Mouse (Mus musculus): ENCODE results near the gene Becn1.
"Not testable (repeated sequence)": the region's sequence is repeated elsewhere in the genome, so short reads cannot be mapped to it uniquely, and the experiment has no call there.

Gene Becn1

DNA sequence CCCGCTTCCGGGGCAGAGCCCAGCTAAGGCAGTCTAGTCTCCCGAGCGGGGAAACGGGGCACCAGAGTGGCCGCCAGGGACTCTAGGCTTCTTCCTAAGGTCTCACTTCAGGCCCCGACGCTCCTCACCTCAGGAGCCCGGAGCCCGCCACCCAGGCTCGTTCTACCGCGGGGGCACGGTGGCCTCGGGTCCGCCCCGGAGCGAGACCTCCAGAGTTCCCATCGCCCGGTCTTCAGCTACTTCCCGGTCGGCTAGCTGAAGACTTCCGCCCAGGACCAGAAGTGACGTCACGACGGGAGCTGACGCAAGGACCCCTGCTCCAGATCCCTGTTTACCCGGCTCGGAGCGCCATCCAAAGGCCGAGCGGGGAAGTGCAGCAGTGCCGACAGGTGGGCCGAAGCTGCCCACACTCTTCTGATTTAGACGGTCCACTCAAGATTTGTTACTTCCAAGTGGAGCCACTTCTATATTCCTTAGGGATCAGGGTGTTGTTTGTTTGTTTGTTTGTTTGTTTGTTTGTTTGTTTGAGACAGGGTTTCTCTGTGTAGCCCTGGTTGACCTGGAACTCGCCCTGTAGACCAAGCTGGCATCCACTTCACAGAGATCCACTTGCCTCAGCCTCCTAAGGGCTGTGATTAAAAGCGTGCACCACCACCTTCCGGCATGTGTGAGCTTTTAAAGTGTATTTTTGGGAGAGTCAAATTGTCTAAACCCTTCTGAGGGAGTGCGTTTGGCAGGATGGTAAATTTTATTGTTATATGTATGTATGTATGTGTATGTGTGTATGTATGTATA, at the start of gene Becn1:
Gene Becn1 (minus strand): TSS at position 283 of the 795 bp plus-strand sequence.
- in situ Hi-C loops (cut with MboI; ENCODE audit: low pct_unique_long_range_greater_than_20kb in 1 of 2, low sequenced_read_pairs in 2 of 2, unreplicated experiment in 1 of 2), result no loop called here

DNA sequence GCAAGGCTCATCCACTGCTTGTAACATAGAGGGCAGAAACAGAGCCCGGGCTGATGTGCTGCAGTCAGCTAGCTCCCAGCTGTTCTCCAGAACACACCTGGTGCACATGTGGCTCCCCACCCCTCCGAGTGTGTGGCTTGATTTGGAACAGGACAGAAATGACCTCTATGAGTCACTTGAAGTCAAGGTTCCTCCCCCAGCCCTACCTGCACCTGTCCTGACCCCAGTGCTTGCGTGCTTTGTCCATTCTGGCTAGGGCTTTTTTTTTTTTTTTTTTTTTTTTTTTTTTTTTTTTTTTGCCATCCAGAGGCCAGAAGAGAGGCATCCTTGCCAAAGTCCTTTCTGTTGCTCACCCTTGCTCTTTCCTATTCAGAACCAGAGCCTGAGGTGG, 49.6 kb upstream of the Becn1 start:
- in situ Hi-C loops (cut with MboI; ENCODE audit: low pct_unique_long_range_greater_than_20kb in 1 of 2, low sequenced_read_pairs in 2 of 2, unreplicated experiment in 1 of 2), result no loop called here

DNA sequence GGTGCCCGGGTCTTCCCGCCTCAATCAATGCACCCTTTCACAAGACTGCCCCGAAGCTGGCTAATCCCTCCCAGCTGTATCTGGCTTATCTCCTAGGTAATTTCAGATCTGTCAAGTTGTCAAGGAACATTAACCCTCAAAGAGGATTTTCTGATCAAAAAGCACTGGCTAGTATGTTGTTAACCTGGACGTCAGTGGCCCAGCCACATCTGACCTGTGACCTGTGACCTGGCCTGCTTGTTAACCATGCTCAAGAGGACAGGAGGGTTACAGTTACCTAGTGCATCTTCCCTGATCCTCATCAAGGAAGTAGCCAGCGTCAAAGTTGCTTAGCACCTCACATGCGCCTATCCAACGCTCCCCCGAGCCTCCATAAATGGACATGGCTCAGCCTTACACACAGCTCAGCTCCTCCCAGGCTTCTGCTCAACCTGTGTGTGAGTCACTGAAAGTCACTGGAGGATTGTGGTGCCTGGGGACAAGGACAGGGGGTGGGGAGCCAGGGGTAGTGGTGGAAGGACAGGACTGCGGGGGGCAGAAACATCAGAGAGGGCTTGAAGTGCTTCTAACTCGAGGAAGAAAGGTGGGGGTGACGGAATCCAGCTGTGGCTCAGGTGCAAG, 49.1 kb upstream of the Becn1 start:
- in situ Hi-C loops (cut with MboI; ENCODE audit: low pct_unique_long_range_greater_than_20kb in 1 of 2, low sequenced_read_pairs in 2 of 2, unreplicated experiment in 1 of 2), result no loop called here

DNA sequence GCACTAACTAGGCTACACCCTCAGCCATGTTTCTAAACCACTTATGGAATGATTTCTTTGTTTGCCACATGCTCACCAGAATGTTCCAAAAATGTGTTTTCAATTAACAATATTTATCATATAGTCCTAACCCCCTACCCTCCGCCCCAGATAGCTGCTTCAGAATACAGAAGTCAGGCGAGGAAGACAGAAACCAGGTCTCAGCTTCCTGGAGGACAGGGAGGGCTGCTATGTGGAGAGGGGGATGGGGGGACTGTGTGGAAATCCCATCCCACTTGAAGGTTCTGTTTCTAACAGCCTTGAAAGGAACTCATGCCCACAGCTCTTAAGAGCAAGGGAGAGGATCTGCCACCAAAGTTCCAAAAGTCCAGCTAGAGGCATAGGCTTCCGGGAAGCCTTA, 47.1 kb upstream of the Becn1 start:
- in situ Hi-C loops (cut with MboI; ENCODE audit: low pct_unique_long_range_greater_than_20kb in 1 of 2, low sequenced_read_pairs in 2 of 2, unreplicated experiment in 1 of 2), result no loop called here

DNA sequence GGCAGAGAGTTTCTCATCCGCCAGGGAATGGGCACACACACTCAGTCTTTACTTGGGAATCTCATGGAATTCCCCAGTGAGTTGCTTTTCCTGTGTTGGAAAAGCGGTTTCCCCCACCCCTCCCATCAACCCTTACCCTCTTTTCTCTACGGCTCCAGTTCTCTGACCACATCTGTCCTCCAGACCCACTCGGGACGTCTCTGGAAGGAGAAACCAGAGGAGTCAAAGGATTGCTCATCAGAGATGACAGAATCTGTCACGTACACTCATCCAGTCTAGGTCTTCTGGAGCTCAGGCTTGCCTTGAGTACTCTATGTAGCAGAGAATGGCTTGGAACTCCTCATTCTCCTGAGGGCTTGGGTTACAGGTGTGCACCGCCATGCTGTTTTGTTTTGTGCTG, 46.7 kb upstream of the Becn1 start:
- in situ Hi-C loops (cut with MboI; ENCODE audit: low pct_unique_long_range_greater_than_20kb in 1 of 2, low sequenced_read_pairs in 2 of 2, unreplicated experiment in 1 of 2), result no loop called here

DNA sequence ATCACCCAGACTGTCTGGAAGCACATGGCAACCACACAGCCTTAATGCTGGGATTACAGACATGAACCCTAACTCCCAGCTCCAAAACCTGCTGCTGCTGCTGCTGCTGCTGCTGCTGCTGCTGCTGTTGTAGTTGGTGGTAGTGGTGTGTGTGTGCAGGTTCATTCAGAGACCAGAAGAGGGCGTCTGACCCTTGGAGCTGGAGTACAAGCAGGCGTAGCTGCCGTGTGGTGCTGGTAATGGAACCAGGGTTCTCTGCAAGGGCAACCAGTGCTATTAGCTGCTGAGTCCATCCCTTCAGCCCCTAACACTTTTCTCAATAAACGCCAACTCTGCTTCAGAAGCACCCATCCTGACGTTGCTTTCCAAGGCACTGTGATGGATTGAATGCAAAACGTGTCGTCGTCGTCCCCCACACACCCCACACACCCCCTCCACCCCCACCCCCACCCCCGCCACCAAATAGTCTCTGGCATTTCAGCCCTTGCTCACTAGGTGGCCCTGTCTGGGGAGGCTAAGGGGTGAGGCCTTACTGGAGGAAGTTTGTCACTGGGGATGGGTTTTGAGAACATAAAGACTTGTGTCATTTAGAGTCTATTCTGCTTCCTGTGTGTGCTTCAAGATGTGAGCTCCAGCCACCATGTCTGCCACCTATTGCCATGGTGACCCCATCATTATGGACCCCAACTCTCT, 45.1 kb upstream of the Becn1 start:
- in situ Hi-C loops (cut with MboI; ENCODE audit: low pct_unique_long_range_greater_than_20kb in 1 of 2, low sequenced_read_pairs in 2 of 2, unreplicated experiment in 1 of 2), result no loop called here

DNA sequence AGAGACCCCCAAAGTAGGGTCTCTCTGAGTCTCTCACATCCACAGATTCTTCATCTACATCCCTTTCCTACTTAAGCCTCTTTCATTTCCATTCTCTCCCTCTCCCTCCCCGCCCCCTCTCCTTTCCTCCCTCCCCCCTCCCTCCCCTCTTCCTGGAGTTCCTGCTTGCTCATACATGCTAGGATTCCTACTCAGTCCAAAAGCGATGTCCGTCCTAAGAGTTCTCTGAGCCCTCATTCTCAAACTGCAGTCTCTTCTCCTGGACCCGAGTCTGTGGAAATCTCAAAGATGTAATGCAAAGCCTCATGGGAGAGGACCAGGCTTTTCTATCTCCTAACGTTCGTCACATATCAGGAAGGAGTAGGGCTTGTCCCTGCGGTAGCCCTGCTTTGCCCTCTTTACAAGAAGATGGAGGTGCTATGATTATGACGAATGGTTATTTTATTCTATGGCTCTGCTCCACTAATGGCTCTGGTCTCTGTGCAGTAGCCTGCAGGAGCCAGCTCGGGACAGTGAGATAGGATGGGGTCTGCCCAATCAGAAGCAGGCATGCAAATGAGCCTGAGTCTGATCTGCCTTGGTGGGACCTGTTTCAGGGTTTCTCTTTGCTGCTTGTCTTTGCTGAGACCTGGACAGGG, 36.2 kb upstream of the Becn1 start:
- in situ Hi-C loops (cut with MboI; ENCODE audit: low pct_unique_long_range_greater_than_20kb in 1 of 2, low sequenced_read_pairs in 2 of 2, unreplicated experiment in 1 of 2), result loop anchor here in 1 of 2 experiments (5.0 kb wide), 1 partner anchor 59 kb away; no protein-coding TSS in a partner anchor

DNA sequence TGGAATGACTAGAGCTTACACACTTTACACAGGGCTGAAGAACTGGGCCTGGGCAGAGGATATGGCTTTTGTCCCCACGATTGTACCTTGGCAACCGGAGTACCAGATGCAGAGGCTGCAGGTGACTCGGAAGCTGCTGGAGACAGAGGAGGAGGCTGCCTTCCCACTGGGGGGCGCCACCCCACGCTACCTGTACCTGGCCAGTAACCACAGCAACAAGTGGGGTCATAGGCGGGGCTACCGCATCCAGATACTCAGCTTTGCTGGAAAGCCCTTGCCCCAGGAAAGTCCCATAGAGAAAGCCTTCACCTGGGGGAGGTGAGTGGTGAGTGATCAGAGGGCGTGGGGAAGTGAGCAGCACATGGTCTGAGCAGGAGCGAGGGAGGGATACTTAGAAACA, 33.6 kb upstream of the Becn1 start:
- in situ Hi-C loops (cut with MboI; ENCODE audit: low pct_unique_long_range_greater_than_20kb in 1 of 2, low sequenced_read_pairs in 2 of 2, unreplicated experiment in 1 of 2), result loop anchor here in 1 of 2 experiments (5.0 kb wide), 1 partner anchor 62 kb away; no protein-coding TSS in a partner anchor

DNA sequence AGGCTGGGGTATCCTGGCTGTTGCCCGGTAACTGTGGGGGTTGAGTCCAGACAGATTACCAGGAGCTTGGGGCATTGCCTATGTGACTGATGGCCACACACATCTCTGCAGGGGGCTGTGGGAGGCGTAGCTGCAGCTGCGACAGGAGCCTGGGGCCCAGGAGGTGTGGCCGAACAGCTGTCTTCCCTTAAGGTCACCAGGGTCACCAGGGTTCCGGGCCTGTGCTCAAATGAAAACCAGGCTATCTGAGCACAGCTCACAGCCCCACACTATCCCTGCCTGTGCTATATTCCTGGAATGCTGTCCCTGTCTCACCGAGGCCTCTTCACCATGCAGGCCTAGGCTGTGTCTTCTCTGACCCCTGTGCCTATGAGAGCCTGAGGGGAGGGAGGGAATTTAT, 32.4 kb upstream of the Becn1 start:
- in situ Hi-C loops (cut with MboI; ENCODE audit: low pct_unique_long_range_greater_than_20kb in 1 of 2, low sequenced_read_pairs in 2 of 2, unreplicated experiment in 1 of 2), result loop anchor here in 1 of 2 experiments (5.0 kb wide), 1 partner anchor 63 kb away; no protein-coding TSS in a partner anchor

DNA sequence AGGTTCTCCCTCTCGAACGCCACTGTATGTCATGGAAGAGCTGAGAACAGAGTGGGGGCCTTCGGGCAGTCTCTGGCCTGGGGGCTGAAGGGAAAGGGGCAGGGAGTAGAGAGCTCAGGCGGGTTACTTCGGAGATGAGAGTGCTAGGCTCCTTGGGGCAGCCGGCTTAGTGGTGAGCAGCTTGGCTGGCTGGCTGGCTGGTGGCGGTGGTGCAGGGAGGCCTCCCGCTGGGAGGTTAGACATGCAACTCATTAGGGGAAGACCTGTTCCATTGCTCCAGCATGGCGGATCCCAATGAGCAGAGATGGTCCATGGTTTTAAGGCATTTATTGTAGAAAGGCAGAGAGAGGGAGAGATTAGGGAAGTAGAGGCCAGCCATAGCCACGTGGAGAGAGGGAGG, 31.9 kb upstream of the Becn1 start:
- in situ Hi-C loops (cut with MboI; ENCODE audit: low pct_unique_long_range_greater_than_20kb in 1 of 2, low sequenced_read_pairs in 2 of 2, unreplicated experiment in 1 of 2), result loop anchor here in 1 of 2 experiments (5.0 kb wide), 1 partner anchor 63 kb away; no protein-coding TSS in a partner anchor

DNA sequence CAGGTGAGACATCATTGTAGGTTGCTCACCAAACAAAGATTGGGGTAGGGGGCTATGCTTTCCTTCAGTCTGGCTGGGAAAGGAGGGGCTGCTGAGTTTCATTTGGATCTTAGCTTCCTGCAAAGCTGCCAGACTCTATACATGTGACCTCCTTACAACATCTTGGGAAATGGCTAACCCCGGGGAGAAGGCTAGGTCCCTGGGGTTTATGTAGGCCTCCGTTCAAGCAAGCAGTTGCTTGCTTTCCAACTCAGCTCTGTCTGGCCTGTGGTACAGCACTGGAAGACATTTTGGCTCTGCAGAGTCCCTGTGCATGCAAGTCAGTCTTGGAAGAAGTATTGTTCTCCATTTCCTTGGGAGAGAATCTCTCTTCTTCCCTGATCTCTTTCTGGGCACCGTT, 30.5 kb upstream of the Becn1 start:
- in situ Hi-C loops (cut with MboI; ENCODE audit: low pct_unique_long_range_greater_than_20kb in 1 of 2, low sequenced_read_pairs in 2 of 2, unreplicated experiment in 1 of 2), result loop anchor here in 1 of 2 experiments (5.0 kb wide), 1 partner anchor 65 kb away; no protein-coding TSS in a partner anchor

DNA sequence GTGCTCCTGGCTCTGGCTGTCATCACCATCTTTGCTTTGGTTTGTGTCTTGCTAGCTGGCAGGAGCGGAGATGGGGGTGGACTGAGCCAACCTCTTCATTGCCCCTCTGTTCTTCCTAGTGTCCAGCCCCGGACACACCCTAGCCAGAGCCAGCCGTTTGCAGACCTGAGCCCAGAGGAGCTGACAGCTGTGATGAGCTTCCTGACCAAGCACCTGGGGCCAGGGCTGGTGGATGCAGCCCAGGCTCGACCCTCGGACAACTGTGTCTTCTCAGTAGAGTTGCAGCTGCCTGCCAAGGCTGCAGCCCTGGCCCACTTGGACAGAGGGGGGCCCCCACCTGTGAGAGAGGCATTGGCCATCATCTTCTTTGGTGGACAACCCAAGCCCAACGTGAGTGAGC, 28.9 kb upstream of the Becn1 start:
- in situ Hi-C loops (cut with MboI; ENCODE audit: low pct_unique_long_range_greater_than_20kb in 1 of 2, low sequenced_read_pairs in 2 of 2, unreplicated experiment in 1 of 2), result loop anchor here in 1 of 2 experiments (5.0 kb wide), 1 partner anchor 66 kb away; no protein-coding TSS in a partner anchor

DNA sequence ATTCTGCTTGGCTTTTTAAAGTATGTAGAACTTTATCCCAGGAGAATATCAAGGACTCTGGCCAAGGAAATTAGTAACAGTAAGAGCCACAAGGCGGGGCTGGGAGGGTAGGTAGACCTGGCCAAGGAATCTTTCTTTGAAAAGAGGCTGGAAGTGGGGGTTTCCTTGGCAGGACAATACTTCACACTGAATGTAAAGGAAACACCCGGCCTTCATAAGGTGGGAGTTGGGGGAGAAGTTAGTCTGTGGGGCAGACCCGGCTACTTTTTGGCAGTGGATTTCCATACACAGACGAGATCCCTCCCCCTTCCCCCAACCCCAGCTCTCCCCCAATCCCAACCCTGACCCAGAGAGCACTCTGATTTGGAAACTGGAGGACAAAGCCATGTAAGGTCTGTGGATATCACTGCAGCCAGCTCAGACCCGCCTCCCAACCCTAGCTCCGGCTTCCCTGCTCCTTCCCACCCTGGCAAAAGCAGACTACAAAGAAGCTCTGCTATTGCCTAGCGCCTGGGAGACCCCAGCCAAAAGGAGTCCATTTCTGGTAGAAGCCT, 28.4 kb upstream of the Becn1 start, which contains the start of gene Aoc3:
Gene Aoc3 (plus strand): TSS at position 235 of the 554 bp plus-strand sequence.
- in situ Hi-C loops (cut with MboI; ENCODE audit: low pct_unique_long_range_greater_than_20kb in 1 of 2, low sequenced_read_pairs in 2 of 2, unreplicated experiment in 1 of 2), result loop anchor here in 1 of 2 experiments (5.0 kb wide), 1 partner anchor 67 kb away; no protein-coding TSS in a partner anchor

DNA sequence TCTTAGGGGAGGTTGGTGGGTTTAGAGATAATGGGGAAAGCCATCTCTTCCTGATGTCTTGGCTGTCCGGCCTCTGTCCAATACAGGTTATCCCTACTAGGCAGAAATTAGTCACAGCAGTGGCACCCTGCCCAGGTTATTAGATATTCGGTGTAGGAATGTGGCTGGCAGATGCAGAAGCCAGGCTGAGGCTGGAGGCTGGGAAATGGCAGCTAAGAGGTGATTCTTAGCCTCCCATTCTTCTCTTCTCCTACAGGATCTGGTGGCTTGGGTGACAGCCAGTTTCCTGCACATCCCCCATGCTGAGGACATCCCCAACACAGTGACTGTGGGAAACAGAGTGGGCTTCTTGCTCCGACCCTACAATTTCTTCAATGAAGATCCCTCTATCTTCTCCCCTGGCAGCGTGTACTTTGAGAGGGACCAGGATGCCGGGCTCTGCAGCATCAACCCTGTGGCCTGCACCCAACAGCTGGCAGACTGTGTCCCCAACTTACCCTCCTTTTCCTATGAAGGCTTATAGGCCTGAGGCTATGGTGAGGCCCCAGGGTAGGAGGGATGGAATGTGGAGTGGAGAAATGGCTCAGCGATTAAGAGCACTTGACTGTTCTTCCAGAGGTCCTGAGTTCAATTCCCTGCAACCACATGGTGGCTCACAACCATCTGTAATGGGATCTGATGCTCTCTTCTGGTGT, 27.0 kb upstream of the Becn1 start:
- in situ Hi-C loops (cut with MboI; ENCODE audit: low pct_unique_long_range_greater_than_20kb in 1 of 2, low sequenced_read_pairs in 2 of 2, unreplicated experiment in 1 of 2), result no loop called here

DNA sequence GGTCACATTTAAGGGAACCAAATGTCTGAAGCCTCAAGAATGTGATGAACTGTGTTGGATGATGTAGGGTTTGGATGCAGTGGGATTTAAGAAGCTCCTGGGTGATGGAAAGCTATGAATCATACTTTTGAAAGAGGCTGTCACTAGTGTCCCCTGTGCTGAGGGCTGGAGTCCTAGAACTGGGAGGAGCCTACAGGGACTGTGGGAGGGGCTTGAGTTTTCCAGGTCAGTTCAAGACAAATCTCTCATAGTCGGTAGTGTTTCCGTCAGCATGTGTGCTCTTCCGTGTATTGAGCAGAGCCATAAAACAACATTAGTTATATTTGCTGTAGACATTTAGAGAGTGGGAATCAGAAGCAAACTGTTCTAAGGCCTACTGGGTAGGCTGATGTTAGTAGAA, 25.2 kb upstream of the Becn1 start:
- in situ Hi-C loops (cut with MboI; ENCODE audit: low pct_unique_long_range_greater_than_20kb in 1 of 2, low sequenced_read_pairs in 2 of 2, unreplicated experiment in 1 of 2), result no loop called here

DNA sequence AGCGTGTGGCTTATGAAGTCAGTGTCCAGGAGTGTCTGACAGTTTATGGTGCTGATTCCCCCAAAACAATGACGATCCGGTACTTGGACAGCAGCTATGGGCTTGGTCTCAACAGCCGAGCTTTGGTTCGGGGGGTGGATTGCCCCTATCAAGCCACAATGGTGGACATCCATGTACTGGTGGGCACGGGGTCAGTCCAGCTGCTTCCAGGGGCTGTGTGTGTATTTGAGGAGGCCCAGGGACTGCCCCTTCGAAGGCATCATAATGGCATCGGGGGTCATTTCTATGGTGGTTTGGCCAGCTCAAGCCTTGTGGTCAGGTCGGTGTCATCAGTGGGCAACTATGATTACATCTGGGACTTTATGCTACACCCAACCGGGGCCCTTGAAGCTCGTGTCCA, 24.1 kb upstream of the Becn1 start:
- in situ Hi-C loops (cut with MboI; ENCODE audit: low pct_unique_long_range_greater_than_20kb in 1 of 2, low sequenced_read_pairs in 2 of 2, unreplicated experiment in 1 of 2), result no loop called here

DNA sequence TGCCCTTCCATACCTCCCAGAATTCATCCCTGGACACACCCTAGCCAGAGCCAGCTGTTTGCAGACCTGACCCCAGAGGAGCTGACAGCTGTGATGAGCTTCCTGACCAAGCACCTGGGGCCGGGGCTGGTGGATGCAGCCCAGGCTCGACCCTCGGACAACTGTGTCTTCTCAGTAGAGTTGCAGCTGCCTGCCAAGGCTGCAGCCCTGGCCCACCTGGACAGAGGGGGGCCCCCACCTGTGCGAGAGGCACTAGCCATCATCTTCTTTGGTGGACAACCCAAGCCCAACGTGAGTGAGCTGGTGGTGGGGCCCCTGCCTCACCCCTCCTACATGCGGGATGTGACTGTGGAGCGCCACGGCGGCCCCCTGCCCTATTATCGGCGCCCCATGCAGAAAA, 23.1 kb upstream of the Becn1 start:
- in situ Hi-C loops (cut with MboI; ENCODE audit: low pct_unique_long_range_greater_than_20kb in 1 of 2, low sequenced_read_pairs in 2 of 2, unreplicated experiment in 1 of 2), result not testable (repeated sequence)

DNA sequence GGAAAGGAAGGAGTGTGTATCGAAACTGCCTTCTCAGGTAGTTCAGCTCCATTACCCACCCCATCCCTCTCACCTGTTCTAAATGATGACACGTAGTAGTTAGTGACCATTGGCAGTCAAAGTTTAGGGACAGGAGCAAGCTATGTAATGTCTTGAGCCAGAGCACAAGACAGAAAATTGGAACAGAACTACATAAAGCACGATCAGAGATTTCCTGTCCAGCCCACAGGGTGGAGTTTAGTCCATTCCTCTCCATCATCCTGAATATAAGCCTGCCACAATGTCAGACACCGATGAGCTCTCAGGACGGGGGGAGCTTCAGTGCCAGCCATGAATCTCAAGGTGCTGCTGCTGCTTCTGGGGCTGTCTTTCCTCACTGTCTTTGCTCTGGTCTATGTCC, 22.7 kb upstream of the Becn1 start, which contains the start of gene Aoc2:
Gene Aoc2 (plus strand): TSS at position 301 of the 400 bp plus-strand sequence.
- in situ Hi-C loops (cut with MboI; ENCODE audit: low pct_unique_long_range_greater_than_20kb in 1 of 2, low sequenced_read_pairs in 2 of 2, unreplicated experiment in 1 of 2), result no loop called here
